Comparison of ENCODE assay signal across 29 mouse cellular contexts in the genomic region with DNA sequence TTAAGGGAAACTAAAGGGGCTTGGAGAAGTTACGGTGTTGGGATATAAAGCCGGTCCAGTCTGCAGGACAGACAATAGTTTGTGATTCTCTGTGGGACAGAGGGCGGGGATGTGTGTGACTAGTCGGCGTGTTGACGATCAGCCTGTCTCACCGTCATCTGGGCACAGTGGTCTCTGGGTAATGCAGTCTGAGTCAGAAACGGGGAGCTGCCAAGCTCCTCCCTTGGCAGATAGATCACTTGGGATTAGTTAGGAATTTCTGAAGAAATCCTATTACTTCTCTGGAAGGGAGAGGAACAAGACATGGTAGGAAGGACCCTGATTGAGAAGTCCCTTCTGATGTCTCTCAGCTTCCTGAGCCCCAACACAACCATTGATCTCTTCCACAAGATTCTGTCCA. TPM values are rescaled to one million over a fixed set of nuclear protein-coding genes. Genes with fewer than 3 reads are reported as not detected.
DNase-seq lines count a peak whose midpoint lies in the region; ATAC-seq and TF ChIP-seq lines count a peak whose summit lies in the region.
"Had no signal": no experiment of that assay in that cellular context is flagged by ENCODE, and none has a peak within 500 bp of the region (broad histone marks: within the 10 kb centered on the region; RNA-seq: fewer than 3 reads in every experiment).

No protein-coding gene starts in this region.

- H3K4me1 ChIP-seq in midbrain, embryonic 11.5 days (ENCODE audit: control insufficient read depth, insufficient read depth, low read length) = peaks cover 3% of the 10 kb centered on the region; the same call in 1 of the 2 replicates
- 0 out of 2 replicates have a peak, but pooled peaks cover 3% of the 10 kb centered on the region for H3K4me1 ChIP-seq in midbrain, embryonic 14.5 days (ENCODE audit: control insufficient read depth, insufficient read depth, low read length)
- H3K4me1 ChIP-seq: embryonic facial prominence, embryonic 12.5 days had no signal

- no peaks in the 10 kb centered on the region for H3K36me3 ChIP-seq in midbrain, embryonic 11.5 days (ENCODE audit: control insufficient read depth, insufficient read depth, low read length)
- no peaks in the 10 kb centered on the region for H3K36me3 ChIP-seq in midbrain, embryonic 14.5 days (ENCODE audit: control insufficient read depth, insufficient read depth, low read length)
- H3K36me3 ChIP-seq: embryonic facial prominence, embryonic 12.5 days; embryonic facial prominence, embryonic 15.5 days; G1E; heart, embryonic 12.5 days; heart, embryonic 15.5 days; hindbrain, embryonic 10.5 days; hindbrain, embryonic 13.5 days; intestine, embryonic 15.5 days had no signal

- no peak overlapping the region for H3K9ac ChIP-seq in midbrain, embryonic 11.5 days (ENCODE audit: low read length)
- no peak overlapping the region for H3K9ac ChIP-seq in midbrain, embryonic 14.5 days (replicated peaks; ENCODE audit: low read length)
- H3K9ac ChIP-seq: embryonic facial prominence, embryonic 12.5 days; embryonic facial prominence, embryonic 15.5 days; forebrain, postnatal 0 days; heart, embryonic 12.5 days; heart, embryonic 15.5 days; hindbrain, embryonic 13.5 days; intestine, embryonic 15.5 days had no signal

- WGBS in midbrain, embryonic 11.5 days = 92% methylated on average over 8 of the region's 8 CpGs
- whole genome bisulfite sequencing in midbrain, embryonic 14.5 days = 84% methylated on average over 8 of the region's 8 CpGs

- peaks cover 7% of the 10 kb centered on the region for H3K27me3 ChIP-seq in midbrain, embryonic 11.5 days (ENCODE audit: control insufficient read depth, insufficient read depth, low read length)
- H3K27me3 ChIP-seq in midbrain, embryonic 14.5 days (ENCODE audit: control insufficient read depth, insufficient read depth, low read length) = peaks cover 6% of the 10 kb centered on the region
- no peaks in the 10 kb centered on the region for H3K27me3 ChIP-seq in Patski
- H3K27me3 ChIP-seq: embryonic facial prominence, embryonic 12.5 days; embryonic facial prominence, embryonic 15.5 days; intestine, embryonic 15.5 days had no signal

- in situ Hi-C loops in Patski (cut with MboI; ENCODE audit: low pct_unique_long_range_greater_than_20kb) = no loop called here

- H3K27ac ChIP-seq in midbrain, embryonic 11.5 days (ENCODE audit: low read depth, low read length) = no peak overlapping the region
- H3K27ac ChIP-seq in midbrain, embryonic 14.5 days (replicated peaks; ENCODE audit: low read depth, low read length) = no peak overlapping the region
- H3K27ac ChIP-seq: embryonic facial prominence, embryonic 12.5 days; embryonic facial prominence, embryonic 15.5 days; heart, embryonic 15.5 days; hindbrain, embryonic 10.5 days; hindbrain, embryonic 13.5 days; intestine, embryonic 15.5 days had no signal

- POLR2A ChIA-PET in Patski (lab: Charles Lee) = no interaction called here

- no peaks in the 10 kb centered on the region for H3K9me3 ChIP-seq in midbrain, embryonic 11.5 days (ENCODE audit: control insufficient read depth, low read length)
- no peaks in the 10 kb centered on the region for H3K9me3 ChIP-seq in midbrain, embryonic 14.5 days (ENCODE audit: control insufficient read depth, low read length)
- H3K9me3 ChIP-seq: embryonic facial prominence, embryonic 12.5 days; embryonic facial prominence, embryonic 15.5 days; heart, embryonic 15.5 days; hindbrain, embryonic 13.5 days; intestine, embryonic 15.5 days had no signal

- no peak overlapping the region for H3K4me2 ChIP-seq in midbrain, embryonic 11.5 days
- no peak overlapping the region for H3K4me2 ChIP-seq in midbrain, embryonic 14.5 days (ENCODE audit: low read length)
- H3K4me2 ChIP-seq: embryonic facial prominence, embryonic 12.5 days; embryonic facial prominence, embryonic 15.5 days; heart, embryonic 12.5 days; heart, embryonic 15.5 days; hindbrain, embryonic 13.5 days; intestine, embryonic 15.5 days had no signal

- CTCF ChIA-PET in Patski (lab: Charles Lee) = no interaction called here

- no peak overlapping the region for H3K4me3 ChIP-seq in midbrain, embryonic 11.5 days (ENCODE audit: low read depth, low read length)
- no peak overlapping the region for H3K4me3 ChIP-seq in midbrain, embryonic 14.5 days (replicated peaks; ENCODE audit: low read depth, low read length)
- H3K4me3 ChIP-seq: embryonic facial prominence, embryonic 12.5 days; embryonic facial prominence, embryonic 15.5 days; heart, embryonic 12.5 days; heart, embryonic 15.5 days; hindbrain, embryonic 10.5 days; hindbrain, embryonic 13.5 days; intestine, embryonic 15.5 days had no signal

- TF ChIP-seq CTCF in Patski (IDR thresholded peaks at IDR 0.05) = no peak

- DNase-seq in midbrain, embryonic 11.5 days (ENCODE audit: low spot score, missing footprints) = peak; percentile 75
- DNase-seq in midbrain, embryonic 14.5 days = no peak
- DNase-seq in 3T3-L1 (ENCODE audit: low read depth, low spot score) (peak; percentile 80), Patski (ENCODE audit: low read depth, low spot score) (no peak)
- peak; percentile 37 for DNase-seq in skeletal muscle tissue, adult 2 months (ENCODE audit: low read depth, low spot score)
- no peak for DNase-seq in frontal cortex, postnatal 14 days (ENCODE audit: low spot score in 2 of 2)
- DNase-seq: adrenal gland, postnatal 10 days; adrenal gland, postnatal 36 days; B cell, adult 2 months; cerebellum, adult 18-20 months; cerebellum, adult 9-11 months; cerebellum, postnatal 25 days; forebrain, postnatal 0 days; heart, adult 11 months; heart, postnatal 10 days; heart, postnatal 36 days; kidney, adult 11 months had no signal

- ATAC-seq in midbrain, embryonic 11.5 days (ENCODE audit: low FRiP score) = no peak
- ATAC-seq in midbrain, embryonic 14.5 days (ENCODE audit: low FRiP score, low TSS enrichment) = no peak
- ATAC-seq in Patski = peak; percentile 44
- no peak for ATAC-seq in frontal cortex, adult (ENCODE audit: low TSS enrichment)
- ATAC-seq: activated CD4-positive, CD25-positive, alpha-beta regulatory T cell, adult 4 months; forebrain, embryonic 14.5 days; forebrain, postnatal 0 days; hindbrain, embryonic 16.5 days; intestine, embryonic 15.5 days had no signal

RNA-seq across cellular contexts. Expression of gene Adora2b, which starts 4.9 kb away (rescaled TPM):
- polyA plus RNA-seq in midbrain, embryonic 11.5 days (2014; fragmentation: Nextera tagmentation; extraction: Ambion mirVana) = 3.4 and 5.4 TPM in 2 replicates
- polyA plus RNA-seq in midbrain, embryonic 14.5 days (2014; fragmentation: Nextera tagmentation; extraction: Ambion mirVana) = 2.7 and 3.1 TPM in 2 replicates
- 0.41 TPM for polyA plus RNA-seq in Patski (2021)
- polyA plus RNA-seq: activated CD4-positive, CD25-positive, alpha-beta regulatory T cell, adult 4 months had no signal

RNA-seq across cellular contexts. Expression of gene Zswim7, which starts 37.3 kb away (rescaled TPM):
- 13.4 and 15.3 TPM in 2 replicates for polyA plus RNA-seq in midbrain, embryonic 11.5 days (2014; fragmentation: Nextera tagmentation; extraction: Ambion mirVana)
- polyA plus RNA-seq in midbrain, embryonic 14.5 days (2014; fragmentation: Nextera tagmentation; extraction: Ambion mirVana) = 11.3 and 13.0 TPM in 2 replicates
- 24.8 TPM for polyA plus RNA-seq in Patski (2021)

RNA-seq across cellular contexts. Expression of gene Ttc19, which starts 37.4 kb away (rescaled TPM):
- polyA plus RNA-seq in midbrain, embryonic 11.5 days (2014; fragmentation: Nextera tagmentation; extraction: Ambion mirVana) = 11.2 and 13.4 TPM in 2 replicates
- polyA plus RNA-seq in midbrain, embryonic 14.5 days (2014; fragmentation: Nextera tagmentation; extraction: Ambion mirVana) = 31.7 and 36.2 TPM in 2 replicates
- 25.7 TPM for polyA plus RNA-seq in Patski (2021)

Comparison
In these comparisons a context has a peak if more than half of its experiments do, and no peak if none do; other contexts are left out.
1. DNase-seq: peak in midbrain, embryonic 11.5 days (single experiment), 3T3-L1 (single experiment) and skeletal muscle tissue, adult 2 months (single experiment); none in midbrain, embryonic 14.5 days (single experiment), Patski (single experiment) and frontal cortex, postnatal 14 days (0 of 2).